Mouse (Mus musculus) testis, postnatal 10 days (tissue): ENCODE data around the gene Pear1.

ENCODE experiments used
- DNase-seq: peaks from one replicate; pipeline ENCODE4 v3.0.0; 2021; ENCODE audit warnings: low spot score

Pear1 gene

DNA sequence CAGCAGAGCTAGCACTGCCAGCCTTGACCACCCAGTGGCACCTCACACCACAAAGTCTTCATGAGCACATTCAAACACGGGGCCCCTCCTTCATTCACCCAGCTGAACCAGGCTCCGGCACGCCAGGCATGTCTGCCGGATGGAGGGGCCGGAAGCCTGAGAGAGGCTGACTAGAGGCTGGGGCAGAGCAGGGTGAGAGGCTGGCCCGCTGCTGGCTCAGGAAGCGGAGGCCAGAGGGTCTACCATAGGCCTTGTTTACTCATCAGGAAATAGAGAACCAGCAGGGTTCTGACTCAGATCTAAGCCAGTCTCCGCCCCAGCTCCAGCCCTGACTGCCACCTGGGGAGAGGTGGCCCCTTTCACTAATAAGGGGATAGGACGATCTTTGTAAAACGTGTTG is 59.0 kb downstream of the Pear1 start:
- no peak for DNase-seq

GRCm38 (mm10) chr3:87764506-87764905 is 59.6 kb downstream of the Pear1 start:
- peak; percentile 68 for DNase-seq

DNA sequence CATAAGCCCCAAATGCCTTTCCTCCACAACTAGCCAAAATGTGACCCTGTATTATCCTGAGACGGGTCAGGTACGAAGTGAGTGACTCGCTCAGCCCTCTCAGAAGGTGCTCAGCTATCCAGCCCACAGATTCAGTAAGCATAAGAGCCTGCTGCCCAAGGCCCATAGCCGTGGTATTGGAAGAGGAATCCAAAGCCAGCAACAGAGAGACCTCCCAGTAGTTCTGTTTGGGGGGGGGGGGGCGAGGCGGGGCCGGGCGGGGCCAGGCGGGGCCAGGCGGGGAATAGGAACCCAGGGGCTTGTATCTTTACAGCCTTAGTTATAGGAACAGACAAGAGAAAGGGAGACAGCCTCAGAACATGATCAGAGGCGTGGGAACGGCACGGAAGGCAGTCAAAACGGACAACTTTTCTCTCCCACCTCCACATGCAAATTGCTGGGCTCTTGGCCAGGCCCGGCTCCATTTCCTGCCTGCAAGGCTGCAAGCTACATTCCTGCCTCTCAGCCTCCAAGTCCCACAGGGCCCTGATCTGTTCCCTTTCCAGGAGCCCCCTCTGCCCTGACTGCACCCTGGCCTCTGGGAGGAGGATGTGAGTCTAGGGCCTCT is 60.3 kb downstream of the Pear1 start:
- peak; percentile 85 for DNase-seq

DNA sequence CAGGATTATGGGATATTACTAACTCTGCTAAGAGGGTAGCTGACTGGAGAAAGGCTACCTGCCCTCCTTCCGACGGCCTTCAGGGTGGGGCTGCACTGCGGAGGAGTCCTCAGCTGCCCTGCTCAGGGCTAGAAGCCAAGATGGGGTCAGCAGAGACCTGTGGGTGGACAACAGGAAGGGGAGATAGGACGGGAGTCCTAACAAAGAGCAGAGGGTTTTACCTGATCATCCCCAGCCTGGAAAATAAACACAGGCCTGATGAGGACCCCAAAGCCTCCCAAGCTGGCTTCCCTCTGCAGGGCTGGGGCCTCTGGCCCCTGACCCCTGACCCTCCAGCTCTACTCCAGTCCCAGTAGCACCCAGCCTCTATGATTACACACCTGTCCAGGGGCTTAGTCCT is 60.9 kb downstream of the Pear1 start:
- no peak for DNase-seq

DNA sequence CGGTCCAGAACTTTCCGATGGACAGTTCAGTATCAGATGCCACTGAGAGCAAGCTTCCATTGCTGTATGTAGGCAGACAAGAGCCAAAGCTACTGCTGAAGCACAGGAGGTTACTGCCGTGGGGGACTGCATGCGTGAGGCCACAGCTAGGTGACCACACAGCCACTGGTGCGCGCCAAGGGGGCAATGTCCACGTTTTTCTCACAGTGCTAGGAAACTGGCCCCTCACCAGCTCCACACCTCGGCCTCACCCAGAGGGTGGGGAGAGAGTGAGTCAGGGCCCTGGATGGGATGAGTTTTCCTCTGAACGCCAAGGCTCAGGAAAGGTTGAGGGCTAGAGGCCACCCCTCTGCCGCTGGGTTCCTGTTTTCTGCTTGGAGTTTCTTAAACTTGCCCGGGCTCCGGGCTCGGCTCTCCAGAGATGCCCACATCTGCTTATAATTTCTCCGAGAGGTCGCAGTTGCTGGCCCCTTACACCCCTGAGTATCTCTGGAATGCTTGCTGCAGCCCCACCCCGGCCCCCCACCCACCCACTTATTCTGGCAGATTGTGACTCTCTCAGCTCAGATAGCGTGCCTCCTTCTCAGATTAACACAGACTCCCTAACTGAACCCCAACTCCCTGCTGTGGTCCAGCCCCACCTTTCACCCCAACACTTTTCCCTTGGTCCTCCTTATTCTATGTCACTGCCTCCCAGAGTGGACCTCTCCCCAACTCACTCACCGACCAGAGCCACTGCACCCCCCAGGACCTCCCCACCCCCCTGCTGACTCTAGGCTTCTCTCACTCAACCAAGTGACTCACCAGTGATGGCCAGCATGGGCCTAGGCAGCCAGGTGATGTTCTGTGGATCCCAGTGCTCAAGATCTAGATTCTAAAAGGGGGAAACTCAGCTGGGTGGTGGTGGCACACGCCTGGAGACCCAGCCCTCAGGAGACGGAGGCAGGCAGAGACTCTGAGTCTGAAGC is 62.4 kb downstream of the Pear1 start:
- no peak for DNase-seq

GRCm38 (mm10) chr3:87758641-87759040 is 65.5 kb downstream of the Pear1 start:
- no peak for DNase-seq

DNA sequence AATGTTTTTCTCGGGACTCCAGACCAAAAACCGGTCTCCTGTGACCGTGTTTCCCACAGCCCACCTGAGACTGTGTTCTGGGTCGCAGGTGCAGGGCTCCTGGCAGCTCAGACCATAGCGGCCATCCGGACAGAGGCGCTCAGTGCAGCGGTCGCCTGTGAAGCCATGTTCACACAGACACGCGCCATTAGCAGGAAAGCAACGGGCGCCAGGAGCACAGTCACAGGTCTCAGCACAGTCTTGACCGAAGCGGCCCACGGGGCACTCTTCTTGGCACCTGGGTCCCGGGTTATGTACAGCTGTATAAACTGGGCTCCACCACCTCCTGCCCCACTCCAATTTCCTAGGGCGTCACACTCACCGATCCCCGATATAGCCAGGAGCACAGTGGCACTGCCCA is 67.6 kb downstream of the Pear1 start:
- DNase-seq, result no peak

GRCm38 (mm10) chr3:87755964-87756363 is 68.1 kb downstream of the Pear1 start:
- DNase-seq, result peak; percentile 95

- no peak for DNase-seq
These were observed 70.3 kb downstream of the Pear1 start for GRCm38 (mm10) chr3:87753829-87754228.

DNA sequence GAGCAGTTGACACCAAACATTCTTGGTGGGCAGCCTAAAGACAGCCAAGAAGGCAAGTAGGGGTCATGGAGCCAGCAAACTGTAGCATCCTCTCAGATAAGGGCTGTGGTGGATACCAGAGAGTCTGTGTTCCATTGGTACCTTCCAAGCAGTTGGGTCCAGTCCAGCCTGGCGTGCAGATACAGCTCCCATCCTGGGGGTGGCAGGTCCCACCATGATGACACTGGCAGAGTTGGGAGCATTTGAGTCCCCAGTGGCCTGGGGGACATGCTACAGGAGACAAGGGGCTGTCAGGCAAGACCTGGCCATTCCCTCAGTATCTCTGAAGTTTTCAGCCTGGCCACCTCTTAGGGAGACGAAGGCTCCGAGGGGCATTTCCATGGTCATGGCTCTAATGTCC is 71.5 kb downstream of the Pear1 start:
- DNase-seq, result no peak

- no peak for DNase-seq
These were observed 74.1 kb downstream of the Pear1 start for GRCm38 (mm10) chr3:87749977-87750376.

GRCm38 (mm10) chr3:87749036-87749435 is 75.1 kb downstream of the Pear1 start:
- DNase-seq, result no peak

- DNase-seq, result peak; percentile 67
These were observed 75.7 kb downstream of the Pear1 start, which contains the start of gene Lrrc71 for GRCm38 (mm10) chr3:87748431-87748830. Gene Lrrc71 (minus strand): TSS chr3:87748625.

DNA sequence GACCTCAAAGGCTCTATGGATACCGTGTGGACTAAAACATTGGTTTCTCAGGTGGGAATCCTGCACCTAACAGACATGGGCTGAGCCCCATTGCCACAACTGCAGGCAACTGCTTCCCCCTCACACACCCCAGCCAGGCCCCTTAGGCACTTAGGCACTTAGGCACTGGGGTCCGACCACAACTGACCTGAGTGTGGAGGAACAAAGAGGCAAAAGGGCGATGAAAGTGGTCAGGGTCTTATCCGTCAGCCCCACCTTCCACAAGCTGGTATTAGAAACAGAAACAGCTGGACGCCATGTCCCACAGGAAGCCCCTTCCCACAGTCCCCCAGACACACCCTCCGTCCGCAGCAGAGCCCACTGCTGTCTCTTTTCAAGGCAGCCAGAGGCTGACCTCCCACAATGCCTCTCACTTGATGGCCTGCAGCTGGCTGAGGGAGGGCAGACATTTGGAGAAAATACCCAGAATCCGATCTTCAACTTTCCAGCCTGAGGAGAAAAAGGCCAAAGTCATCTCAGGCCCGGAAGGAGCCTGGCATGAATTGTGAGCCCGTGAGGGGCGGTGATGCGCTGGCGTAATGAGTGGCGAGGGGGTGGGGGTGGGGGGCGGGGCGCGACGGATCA is 79.0 kb downstream of the Pear1 start:
- no peak for DNase-seq

- no peak for DNase-seq
These were observed 80.2 kb downstream of the Pear1 start for GRCm38 (mm10) chr3:87743927-87744326.

- no peak for DNase-seq
These were observed 81.4 kb downstream of the Pear1 start for GRCm38 (mm10) chr3:87742735-87743134.

DNA sequence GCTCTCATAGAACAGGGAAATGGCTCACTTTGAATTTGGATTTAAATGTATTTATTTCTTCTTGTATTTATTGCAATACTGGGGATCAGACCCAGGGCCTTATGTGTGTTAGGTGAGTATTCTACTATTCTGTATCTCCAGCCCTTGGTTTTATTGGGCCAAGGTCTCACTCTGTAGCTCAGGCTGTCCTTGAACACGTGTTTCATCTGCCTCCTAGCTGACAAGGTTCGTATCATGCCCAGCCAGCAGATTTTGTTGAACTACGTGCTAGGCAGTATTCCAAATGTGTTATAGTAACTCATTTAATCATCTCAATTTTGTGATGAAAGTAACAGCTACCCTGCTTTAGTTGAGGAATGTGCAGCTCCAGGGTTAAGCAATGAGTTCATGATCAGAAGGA is 82.1 kb downstream of the Pear1 start:
- no peak for DNase-seq

GRCm38 (mm10) chr3:87738906-87739305 is 85.2 kb downstream of the Pear1 start:
- no peak for DNase-seq

GRCm38 (mm10) chr3:87735335-87735734 is 88.8 kb downstream of the Pear1 start:
- DNase-seq, result no peak

GRCm38 (mm10) chr3:87733984-87734761 is 89.9 kb downstream of the Pear1 start:
- no peak for DNase-seq

DNA sequence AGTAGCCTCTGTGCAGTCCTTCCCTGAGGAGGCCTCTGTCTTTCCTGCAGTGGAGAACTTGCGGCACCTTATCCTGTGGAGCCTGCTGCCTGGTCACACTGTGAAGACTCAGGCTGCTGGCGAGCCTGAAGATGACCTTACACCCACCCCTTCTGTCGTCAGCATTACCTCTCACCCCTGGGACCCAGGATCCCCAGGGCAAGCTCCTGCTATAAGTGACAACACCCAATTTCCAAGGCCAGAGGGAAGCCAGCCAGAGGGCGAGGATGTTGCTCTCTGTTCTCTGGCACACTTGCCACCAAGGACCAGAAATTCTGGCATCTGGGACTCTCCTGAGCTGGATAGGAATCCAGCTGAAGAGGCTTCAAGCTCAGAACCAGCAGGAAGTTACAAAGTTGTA is 91.0 kb downstream of the Pear1 start:
- DNase-seq, result no peak

- peak; percentile 27 for DNase-seq
These were observed 95.4 kb downstream of the Pear1 start for GRCm38 (mm10) chr3:87728696-87729095.
